Mouse (Mus musculus): ENCODE data around the gene Eftud2. TPM values are rescaled to one million over a fixed set of nuclear protein-coding genes. Genes with fewer than 3 reads are reported as not detected.

The Eftud2 gene
- polyA plus RNA-seq, 1 experiment from 2014 or later: 121 TPM

DNA sequence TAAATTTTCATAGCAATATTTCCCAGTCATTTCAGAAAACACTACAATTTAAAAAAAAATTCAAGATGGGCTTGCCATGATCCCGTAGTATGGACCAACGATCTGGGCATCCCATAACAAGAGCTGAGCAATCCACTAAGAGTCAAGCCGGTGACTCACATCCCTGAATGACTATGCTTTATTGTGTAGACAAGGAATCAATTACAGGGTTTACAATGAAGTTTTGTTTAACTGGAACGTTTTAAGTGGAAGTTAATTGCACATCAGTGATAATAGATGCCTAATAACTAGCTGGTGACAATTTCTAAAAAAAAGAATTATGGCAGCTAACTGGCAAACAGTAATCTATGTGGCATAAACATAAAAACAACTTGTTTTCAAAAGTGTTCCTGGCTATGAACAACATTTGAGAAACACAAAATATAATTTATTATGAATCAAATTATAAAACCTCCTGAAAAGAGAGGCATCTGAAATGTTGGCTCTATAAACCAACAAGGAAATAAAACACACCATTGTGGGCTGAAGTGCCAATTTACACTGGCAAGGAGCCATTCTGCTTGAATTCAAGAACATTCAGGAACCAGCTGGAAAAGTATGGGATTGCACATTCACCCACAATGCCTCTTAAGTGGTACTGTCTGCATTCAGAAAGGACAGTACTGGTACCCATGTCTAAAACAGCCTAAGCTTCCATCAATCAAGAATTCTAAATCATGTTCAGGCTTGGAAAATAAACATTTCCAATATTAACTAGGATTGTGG, 69.9 kb downstream of the Eftud2 start:
- Histone ChIP-seq H3K27me3 (replicated peaks) (no peaks in the 10 kb centered on the region), H3K4me2 (no peak overlapping the region), H3K36me3 (no peaks in the 10 kb centered on the region), H3K9me3 (replicated peaks) (no peaks in the 10 kb centered on the region), H3K27ac (replicated peaks) (no peak overlapping the region), H3K4me1 (peaks cover 13% of the 10 kb centered on the region), H3K9ac (replicated peaks) (no peak overlapping the region), H3K4me3 (replicated peaks) (no peak overlapping the region)
- 25% methylated on average over 4 of the region's 4 CpGs for WGBS
- ATAC-seq (ENCODE audit: low FRiP score): no peak

DNA sequence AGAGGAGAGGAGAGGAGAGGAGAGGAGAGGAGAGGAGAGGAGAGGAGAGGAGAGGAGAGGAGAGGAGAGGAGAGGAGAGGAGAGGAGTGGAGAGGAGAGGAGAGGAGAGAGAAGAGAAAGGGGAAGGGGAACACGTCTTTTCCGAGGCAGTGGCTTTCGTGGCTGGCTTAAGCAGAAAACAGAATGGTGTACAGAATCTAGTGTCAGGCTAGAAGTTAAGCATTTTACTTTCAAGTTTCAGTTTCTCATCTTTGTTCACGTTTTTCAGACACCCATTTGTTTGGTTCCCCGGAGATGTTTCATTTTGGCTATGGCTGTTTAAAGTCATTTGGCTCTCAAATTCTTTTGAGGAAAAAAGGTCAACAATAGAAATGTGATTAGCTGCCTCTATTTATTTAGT, 72.5 kb downstream of the Eftud2 start:
- Histone ChIP-seq H3K27ac (replicated peaks) (no peak overlapping the region), H3K36me3 (no peaks in the 10 kb centered on the region), H3K27me3 (replicated peaks) (no peaks in the 10 kb centered on the region), H3K9ac (replicated peaks) (no peak overlapping the region), H3K4me3 (replicated peaks) (no peak overlapping the region), H3K4me2 (no peak overlapping the region), H3K9me3 (replicated peaks) (no peaks in the 10 kb centered on the region), H3K4me1 (peaks cover 5% of the 10 kb centered on the region; the same call in 1 of the 2 replicates)
- 80% methylated on average over 5 of the region's 5 CpGs for WGBS
- no peak for ATAC-seq (ENCODE audit: low FRiP score)

GRCm38 (mm10) chr11:102803453-102803852, 77.3 kb downstream of the Eftud2 start:
- Histone ChIP-seq H3K36me3 (peaks cover 27% of the 10 kb centered on the region), H3K9ac (replicated peaks) (no peak overlapping the region), H3K9me3 (replicated peaks) (no peaks in the 10 kb centered on the region), H3K4me2 (no peak overlapping the region), H3K27me3 (replicated peaks) (no peaks in the 10 kb centered on the region), H3K4me1 (no peaks in the 10 kb centered on the region), H3K27ac (replicated peaks) (no peak overlapping the region), H3K4me3 (replicated peaks) (no peak overlapping the region)
- ATAC-seq (ENCODE audit: low FRiP score): no peak
- 85% methylated on average over 5 of the region's 5 CpGs for WGBS

- no peak overlapping the region for H3K4me3 ChIP-seq (replicated peaks)
- H3K4me1 ChIP-seq: peaks cover 7% of the 10 kb centered on the region
- WGBS: 54% methylated on average over 8 of the region's 8 CpGs
- no peak overlapping the region for H3K4me2 ChIP-seq
- H3K27me3 ChIP-seq (replicated peaks): no peaks in the 10 kb centered on the region
- H3K9ac ChIP-seq (replicated peaks): no peak overlapping the region
- no peak for ATAC-seq (ENCODE audit: low FRiP score)
- no peaks in the 10 kb centered on the region; the same call in 1 of the 2 replicates for H3K36me3 ChIP-seq
- H3K27ac ChIP-seq (replicated peaks): no peak overlapping the region
- H3K9me3 ChIP-seq (replicated peaks): no peaks in the 10 kb centered on the region
Observed at GRCm38 (mm10) chr11:102794157-102794556, 86.6 kb downstream of the Eftud2 start.

DNA sequence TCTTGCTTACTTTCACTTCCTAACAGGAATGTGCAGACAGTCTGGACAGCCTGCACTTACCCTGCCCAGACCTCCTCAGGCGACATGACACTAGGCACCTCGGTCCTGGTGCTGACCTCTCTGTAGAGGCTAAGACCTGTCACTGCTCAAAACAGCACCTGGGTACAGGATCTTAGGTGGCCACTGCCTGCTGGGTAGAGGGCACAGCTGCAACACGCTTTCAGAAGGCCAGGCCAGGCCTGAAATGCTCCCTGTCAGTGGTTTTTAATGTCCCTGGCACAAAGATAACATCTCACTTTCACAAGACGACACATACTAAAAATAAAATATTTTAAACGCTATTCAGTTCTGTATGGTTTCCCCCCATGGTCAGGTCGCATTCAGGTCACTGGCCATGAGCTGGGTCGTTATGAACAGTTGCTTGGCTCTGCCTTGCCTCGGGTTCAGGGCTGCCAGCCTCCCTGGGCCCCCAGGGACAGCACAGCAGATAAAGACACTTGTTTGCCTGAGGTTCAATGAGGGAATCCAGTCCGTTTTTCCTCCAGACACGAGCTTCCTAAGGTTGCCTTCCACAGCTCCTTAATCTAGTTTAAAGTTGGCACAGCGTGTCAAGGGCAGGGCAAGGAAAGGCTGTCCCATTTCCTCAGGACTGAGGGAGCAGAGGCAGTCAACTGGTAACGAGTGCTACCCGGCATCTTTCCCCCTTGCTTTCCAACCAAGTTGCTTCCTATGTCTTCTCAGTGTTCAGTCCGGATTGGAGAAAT, 88.9 kb downstream of the Eftud2 start:
- no peaks in the 10 kb centered on the region for H3K27me3 ChIP-seq (replicated peaks)
- H3K9me3 ChIP-seq (replicated peaks): no peaks in the 10 kb centered on the region
- no peak overlapping the region for H3K9ac ChIP-seq (replicated peaks)
- H3K4me3 ChIP-seq (replicated peaks): no peak overlapping the region
- no peak for ATAC-seq (ENCODE audit: low FRiP score)
- 51% methylated on average over 14 of the region's 14 CpGs for WGBS
- H3K4me1 ChIP-seq: peaks cover 7% of the 10 kb centered on the region
- no peak overlapping the region for H3K27ac ChIP-seq (replicated peaks)
- no peaks in the 10 kb centered on the region for H3K36me3 ChIP-seq
- H3K4me2 ChIP-seq: no peak overlapping the region

Other genes starting within 250 kb of the Eftud2 start
- 0.19 and 0.27 TPM in 2 replicates for gene Meioc, start 217.3 kb downstream of the Eftud2 start, polyA plus RNA-seq (2015; fragmentation: Nextera tagmentation; extraction: Ambion mirVana)
- 37.4 and 38.2 TPM in 2 replicates for gene Ccdc43, start 183.2 kb downstream of the Eftud2 start, polyA plus RNA-seq (2015; fragmentation: Nextera tagmentation; extraction: Ambion mirVana)
- 28.3 and 34.0 TPM in 2 replicates for gene Adam11, start 119.5 kb downstream of the Eftud2 start, polyA plus RNA-seq (2015; fragmentation: Nextera tagmentation; extraction: Ambion mirVana)
- 31.9 and 32.8 TPM in 2 replicates for gene Gjc1, start 61.3 kb downstream of the Eftud2 start, polyA plus RNA-seq (2015; fragmentation: Nextera tagmentation; extraction: Ambion mirVana)
- gene Higd1b, start 45.1 kb downstream of the Eftud2 start, polyA plus RNA-seq (2015; fragmentation: Nextera tagmentation; extraction: Ambion mirVana): 10.5 and 11.8 TPM in 2 replicates
- gene Ccdc103, start 219 bp upstream of the Eftud2 start, polyA plus RNA-seq (2015; fragmentation: Nextera tagmentation; extraction: Ambion mirVana): 1.5 and 1.7 TPM in 2 replicates
- gene Fam187a, start 4.2 kb upstream of the Eftud2 start, polyA plus RNA-seq (2015; fragmentation: Nextera tagmentation; extraction: Ambion mirVana): not detected in 2 replicates
- 2.4 and 4.2 TPM in 2 replicates for gene Gfap, start 19.9 kb upstream of the Eftud2 start, polyA plus RNA-seq (2015; fragmentation: Nextera tagmentation; extraction: Ambion mirVana)
- gene Kif18b, start 44.1 kb upstream of the Eftud2 start, polyA plus RNA-seq (2015; fragmentation: Nextera tagmentation; extraction: Ambion mirVana): 1.9 and 3.9 TPM in 2 replicates
- 4.4 TPM in 2 replicates for gene C1ql1, start 65.7 kb upstream of the Eftud2 start, polyA plus RNA-seq (2015; fragmentation: Nextera tagmentation; extraction: Ambion mirVana)
- 33.8 and 39.3 TPM in 2 replicates for gene Nmt1, start 147.2 kb upstream of the Eftud2 start, polyA plus RNA-seq (2015; fragmentation: Nextera tagmentation; extraction: Ambion mirVana)
- gene Dcakd, start 147.3 kb upstream of the Eftud2 start, polyA plus RNA-seq (2015; fragmentation: Nextera tagmentation; extraction: Ambion mirVana): 149 and 153 TPM in 2 replicates
- 3.2 and 3.4 TPM in 2 replicates for gene Plcd3, start 220.7 kb upstream of the Eftud2 start, polyA plus RNA-seq (2015; fragmentation: Nextera tagmentation; extraction: Ambion mirVana)
- 9.3 and 10.4 TPM in 2 replicates for gene Acbd4, start 220.7 kb upstream of the Eftud2 start, polyA plus RNA-seq (2015; fragmentation: Nextera tagmentation; extraction: Ambion mirVana)
- gene Hexim1, start 235.2 kb upstream of the Eftud2 start, polyA plus RNA-seq (2015; fragmentation: Nextera tagmentation; extraction: Ambion mirVana): 4.3 and 4.5 TPM in 2 replicates

Data from neural tube, embryonic 15.5 days (tissue).